Mouse (Mus musculus) MEL (cell line): ENCODE measurements around the gene Iqcf1.

Experiments used
- CHD1 ChIP-seq: IDR thresholded peaks from 2 replicates; pipeline ENCODE4 v1.6.1; 2012; ENCODE audit warnings: low read depth, mild to moderate bottlenecking, inconsistent platforms, low read length, improper control_type of control experiment
- CTCF ChIP-seq, 3 experiments: IDR thresholded peaks in 2 of 3; conservative IDR thresholded peaks in 1 of 3; 2 replicates each; pipeline ENCODE4 v1.5.1; 2011 to 2012; ENCODE audit warnings: low read length in 3 of 3, low read depth in 2 of 3, mild to moderate bottlenecking in 2 of 3, improper control_type of control experiment in 1 of 3, inconsistent platforms in 1 of 3, mixed read lengths in 1 of 3, moderate library complexity in 1 of 3; ENCODE audit not compliant: control insufficient read depth in 1 of 3, insufficient read depth in 1 of 3, poor library complexity in 1 of 3, severe bottlenecking in 1 of 3
- E2F4 ChIP-seq: IDR thresholded peaks from 2 replicates; pipeline ENCODE4 v1.6.1; 2011; ENCODE audit warnings: low read depth, low read length, improper control_type of control experiment, borderline replicate concordance
- EP300 ChIP-seq, 2 experiments: IDR thresholded peaks; 2 replicates each; pipeline ENCODE4 v1.6.1; 2011; ENCODE audit warnings: improper control_type of control experiment in 2 of 2, low read length in 2 of 2, low read depth in 1 of 2, mild to moderate bottlenecking in 1 of 2
- GABPA ChIP-seq: IDR thresholded peaks from 2 replicates; pipeline ENCODE4 v1.6.1; 2012; ENCODE audit warnings: low read depth, mild to moderate bottlenecking, inconsistent platforms, low read length, improper control_type of control experiment, moderate library complexity
- JUND ChIP-seq: IDR thresholded peaks from 2 replicates; pipeline ENCODE4 v1.6.1; 2011; ENCODE audit warnings: low read depth, mild to moderate bottlenecking, improper control_type of control experiment, low read length
- MAFK ChIP-seq: IDR thresholded peaks from 2 replicates; pipeline ENCODE4 v1.6.1; 2011; ENCODE audit warnings: low read depth, mild to moderate bottlenecking, low read length, improper control_type of control experiment, borderline replicate concordance
- MXI1 ChIP-seq: IDR thresholded peaks from 2 replicates; pipeline ENCODE4 v1.6.1; 2011; ENCODE audit warnings: mild to moderate bottlenecking, low read depth, low read length, improper control_type of control experiment
- RCOR1 ChIP-seq: IDR thresholded peaks from 2 replicates; pipeline ENCODE4 v1.6.1; 2012; ENCODE audit warnings: low read depth, mild to moderate bottlenecking, inconsistent platforms, low read length, improper control_type of control experiment
- SMC3 ChIP-seq: IDR thresholded peaks from 2 replicates; pipeline ENCODE4 v1.6.1; 2011; ENCODE audit warnings: low read depth, low read length, improper control_type of control experiment
- USF1 ChIP-seq: IDR thresholded peaks from 2 replicates; pipeline ENCODE4 v1.6.1; 2014; ENCODE audit warnings: low read depth, mild to moderate bottlenecking, inconsistent platforms, low read length, improper control_type of control experiment, moderate library complexity

- TF ChIP-seq CTCF (IDR thresholded peaks at IDR 0.05 in 2 of 3, conservative IDR thresholded peaks at IDR 0.05 in 1 of 3; ENCODE audit: control insufficient read depth in 1 of 3, insufficient read depth in 1 of 3, low read depth in 2 of 3, low read length in 3 of 3, poor library complexity in 1 of 3, severe bottlenecking in 1 of 3) (no peak), JUND (no peak), USF1 (no peak), E2F4 (no peak), SMC3 (no peak), GABPA (no peak), MXI1 (no peak), EP300 (IDR thresholded peaks at IDR 0.05; ENCODE audit: low read depth in 1 of 2, low read length in 2 of 2) (no peak), RCOR1 (no peak), MAFK (no peak), CHD1 (no peak)
These were observed 14.5 kb downstream of the Iqcf1 start, which contains the start of gene Iqcf5 for GRCm38 (mm10) chr9:106514273-106514672.
